Mouse (Mus musculus) limb, embryonic 14.5 days (tissue): ENCODE data around the gene Il25. TPM values are rescaled to one million over a fixed set of nuclear protein-coding genes. Genes with fewer than 3 reads are reported as not detected.

Experiments used
- ATAC-seq: fragments of 200-750 bp; cut with Nextera tagmentation; 2 replicates; pipeline ENCODE4 v1.8.0; 2017; ENCODE audit warnings: low read depth, moderate number of reproducible peaks, moderate TSS enrichment; ENCODE audit not compliant: low FRiP score
- DNase-seq: peaks from one replicate; pipeline ENCODE4 v3.0.0-alpha.2; 2015; ENCODE audit warnings: low spot score
- H3K27ac ChIP-seq: fragments of 300-500 bp; sonication (generic); replicated peaks from 2 replicates; pipeline ENCODE4 v1.5.1; 2014; ENCODE audit warnings: low read depth, mild to moderate bottlenecking, low read length, moderate library complexity, mixed read lengths
- H3K27me3 ChIP-seq: fragments of 300-500 bp; sonication (generic); 2 replicates; pipeline ENCODE4 v1.6.1; 2014; ENCODE audit warnings: low read length, mixed read lengths; ENCODE audit not compliant: control insufficient read depth, insufficient read depth
- H3K36me3 ChIP-seq: fragments of 300-500 bp; sonication (generic); 2 replicates; pipeline ENCODE4 v1.6.1; 2014; ENCODE audit warnings: mild to moderate bottlenecking, low read length, moderate library complexity, mixed read lengths; ENCODE audit not compliant: control insufficient read depth, insufficient read depth
- H3K4me1 ChIP-seq: fragments of 300-500 bp; sonication (generic); 2 replicates; pipeline ENCODE4 v1.6.1; 2014; ENCODE audit warnings: antibody characterized with exemption, low read length, mixed read lengths; ENCODE audit not compliant: control insufficient read depth, insufficient read depth
- H3K4me2 ChIP-seq: fragments of 300-500 bp; sonication (generic); replicated peaks from 2 replicates; pipeline ENCODE4 v1.6.1; 2014; ENCODE audit warnings: low read depth, mild to moderate bottlenecking, low read length, moderate library complexity; ENCODE audit not compliant: severe bottlenecking
- H3K4me3 ChIP-seq: fragments of 300-500 bp; sonication (generic); replicated peaks from 2 replicates; pipeline ENCODE4 v1.5.1; 2014; ENCODE audit warnings: low read length
- H3K9ac ChIP-seq: fragments of 300-500 bp; sonication (generic); 2 replicates; pipeline ENCODE4 v1.6.1; 2014; ENCODE audit warnings: mild to moderate bottlenecking, low read depth, low read length, moderate library complexity; ENCODE audit not compliant: severe bottlenecking
- H3K9me3 ChIP-seq: fragments of 300-500 bp; sonication (generic); 2 replicates; pipeline ENCODE4 v1.6.1; 2016; ENCODE audit warnings: low read length; ENCODE audit not compliant: control insufficient read depth
- POLR2A ChIP-seq: fragments of 200-500 bp; IDR thresholded peaks from 2 replicates; pipeline ENCODE4 v1.8.0; 2012; ENCODE audit warnings: inconsistent platforms, mild to moderate bottlenecking, moderate library complexity, borderline replicate concordance; ENCODE audit not compliant: insufficient read depth, insufficient read length; ENCODE audit errors: extremely low read depth
- WGBS: fragments of 180-500 bp; shearing (Covaris S2); extraction: QIAGEN DNeasy Blood & Tissue Kit; methylation state at CpG from one replicate; pipeline ENCODE4 v1.1.7; 2014; 5-methylcytosine and 5-hydroxymethylcytosine counted together
- polyA plus RNA-seq, 2 experiments: library from polyadenylated mRNA; depleted of rRNA in 1 of 2; stranded (reverse) in 1 of 2; unstranded in 1 of 2; fragments of >200 nt; fragmentation: Nextera tagmentation in 1 of 2; extraction: Ambion mirVana in 1 of 2; gene quantifications; 2 replicates each; pipeline versions ENCODE4 v1.2.1 to v1.2.3; 2012 to 2014

Il25 gene
- polyA plus RNA-seq, 2 experiments = 0.31 TPM; not detected in 1

GRCm38 (mm10) chr14:54938431-54939219 lies 6.1 kb downstream of the Il25 start:
- 82% methylated on average over 15 of the region's 15 CpGs for WGBS
- no peak for TF ChIP-seq POLR2A
- H3K27ac ChIP-seq = no peak overlapping the region
- no peaks in the 10 kb centered on the region for H3K9me3 ChIP-seq
- ATAC-seq (no peak), DNase-seq (no peak)
- H3K36me3 ChIP-seq = no peaks in the 10 kb centered on the region
- H3K9ac ChIP-seq = no peak overlapping the region
- no peaks in the 10 kb centered on the region for H3K27me3 ChIP-seq
- H3K4me1 ChIP-seq = peaks cover 13% of the 10 kb centered on the region
- no peak overlapping the region for H3K4me3 ChIP-seq
- no peak overlapping the region for H3K4me2 ChIP-seq

- H3K27ac ChIP-seq = no peak overlapping the region
- no peaks in the 10 kb centered on the region for H3K36me3 ChIP-seq
- H3K4me1 ChIP-seq = peaks cover 13% of the 10 kb centered on the region
- DNase-seq (peak; percentile 57), ATAC-seq (peak; percentile 62)
- no peak overlapping the region for H3K4me2 ChIP-seq
- H3K9me3 ChIP-seq = no peaks in the 10 kb centered on the region
- WGBS = 51% methylated on average over 12 of the region's 12 CpGs
- no peak overlapping the region for H3K9ac ChIP-seq
- TF ChIP-seq POLR2A = no peak
- no peak overlapping the region for H3K4me3 ChIP-seq
- H3K27me3 ChIP-seq = no peaks in the 10 kb centered on the region
Observed at GRCm38 (mm10) chr14:54939434-54940175, 7.1 kb downstream of the Il25 start.

DNA sequence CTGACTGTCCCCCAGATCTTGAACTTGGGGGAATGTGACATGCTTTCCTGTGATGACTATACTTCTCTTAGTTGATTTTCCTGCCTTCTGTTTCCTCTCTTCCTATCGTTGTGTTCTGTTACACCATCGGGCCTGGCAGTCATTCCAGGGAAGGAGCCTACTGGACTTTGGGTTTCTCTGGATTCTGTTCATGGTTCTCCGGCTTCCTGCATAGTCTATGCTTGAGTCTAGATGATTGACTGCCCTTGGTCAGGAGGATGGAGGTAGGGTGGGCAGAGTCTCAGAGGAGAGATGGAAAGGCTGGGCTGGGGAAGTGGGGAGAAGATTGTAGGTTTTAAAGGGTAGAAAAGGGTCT lies 7.7 kb downstream of the Il25 start:
- no peak overlapping the region for H3K4me3 ChIP-seq
- H3K9ac ChIP-seq = no peak overlapping the region
- no peaks in the 10 kb centered on the region for H3K36me3 ChIP-seq
- H3K27ac ChIP-seq = no peak overlapping the region
- no peaks in the 10 kb centered on the region for H3K27me3 ChIP-seq
- H3K4me1 ChIP-seq = peaks cover 13% of the 10 kb centered on the region
- ATAC-seq (no peak), DNase-seq (no peak)
- H3K9me3 ChIP-seq = no peaks in the 10 kb centered on the region
- 74% methylated on average over 3 of the region's 3 CpGs for WGBS
- no peak for TF ChIP-seq POLR2A
- no peak overlapping the region for H3K4me2 ChIP-seq

DNA sequence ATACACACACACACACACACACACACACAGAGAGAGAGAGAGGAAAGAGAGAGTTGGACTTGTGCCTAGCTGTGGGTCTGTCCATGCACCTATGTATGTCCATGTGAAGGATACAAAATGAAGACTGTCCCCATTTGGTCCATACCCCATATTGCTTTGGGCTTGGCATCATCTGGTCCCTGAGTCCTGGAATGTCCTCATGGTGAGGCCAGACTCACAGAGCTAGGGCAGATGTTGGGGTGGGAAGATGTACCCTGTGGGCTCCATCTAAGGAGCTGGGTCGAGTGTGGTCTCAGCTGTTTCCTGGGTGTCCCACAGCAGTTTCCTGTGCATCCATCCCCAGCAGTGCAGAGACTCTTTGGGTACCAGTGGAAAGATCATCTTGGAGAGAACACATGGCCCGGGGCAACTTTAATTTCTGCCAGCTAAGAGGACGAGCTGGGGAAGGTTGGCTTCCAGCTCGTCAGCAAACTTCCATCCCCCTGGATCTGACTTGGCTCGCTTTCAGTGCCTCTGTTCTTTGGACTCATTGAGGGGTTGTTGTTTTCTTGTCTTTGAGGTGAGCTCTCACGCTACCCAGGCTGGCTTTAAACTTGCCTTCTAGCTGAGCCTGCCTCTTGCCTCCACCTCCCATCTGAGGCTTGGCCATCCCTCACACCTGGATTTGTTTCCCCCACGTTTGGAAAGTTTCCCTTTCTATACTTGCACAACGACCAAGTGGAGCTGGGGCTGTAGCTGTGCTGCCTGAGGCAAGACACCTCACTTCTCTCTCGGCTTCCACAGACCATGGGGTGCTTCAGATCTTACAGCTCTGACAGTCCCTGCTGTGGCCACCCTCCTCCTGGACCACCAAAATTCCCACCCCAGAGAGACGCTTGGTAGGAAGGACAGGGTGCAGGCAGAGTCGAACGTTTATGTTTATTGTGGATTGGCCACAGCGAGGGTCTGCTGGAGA lies 8.8 kb downstream of the Il25 start:
- no peak for ATAC-seq
- H3K9me3 ChIP-seq = no peaks in the 10 kb centered on the region
- H3K4me3 ChIP-seq = no peak overlapping the region
- no peaks in the 10 kb centered on the region for H3K27me3 ChIP-seq
- no peak overlapping the region for H3K9ac ChIP-seq
- DNase-seq = no peak
- no peak overlapping the region for H3K4me2 ChIP-seq
- WGBS = 55% methylated on average over 13 of the region's 13 CpGs
- H3K4me1 ChIP-seq = peaks cover 9% of the 10 kb centered on the region
- H3K36me3 ChIP-seq = no peaks in the 10 kb centered on the region
- no peak overlapping the region for H3K27ac ChIP-seq
- no peak for TF ChIP-seq POLR2A

DNA sequence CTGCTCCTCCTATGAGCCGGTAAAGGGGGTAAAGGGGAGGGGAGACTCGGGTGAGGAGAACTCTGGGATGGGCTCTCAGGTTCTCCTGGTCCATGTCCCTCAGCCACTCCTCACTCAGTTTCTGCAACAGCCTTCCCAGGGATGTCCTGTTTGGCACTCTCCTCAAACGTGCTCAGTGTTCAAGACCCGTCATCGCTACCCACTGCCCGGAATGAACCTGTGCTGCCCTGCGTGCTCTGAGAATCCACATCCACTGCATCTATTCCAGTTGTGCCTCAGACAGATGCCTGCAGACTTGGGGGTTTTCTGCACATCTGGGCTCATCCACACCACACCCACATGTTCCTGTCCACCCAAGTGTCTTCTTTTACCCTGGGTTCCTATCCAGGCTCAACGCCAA lies 10.0 kb downstream of the Il25 start:
- Histone ChIP-seq H3K9ac (no peak overlapping the region), H3K9me3 (no peaks in the 10 kb centered on the region), H3K4me1 (0 out of 2 replicates have a peak, but pooled peaks cover under 1% of the 10 kb centered on the region), H3K4me2 (no peak overlapping the region), H3K27ac (no peak overlapping the region), H3K27me3 (no peaks in the 10 kb centered on the region), H3K4me3 (no peak overlapping the region), H3K36me3 (no peaks in the 10 kb centered on the region)
- WGBS = 85% methylated on average over 8 of the region's 8 CpGs
- no peak for ATAC-seq
- DNase-seq = no peak
- TF ChIP-seq POLR2A = no peak
